Mouse (Mus musculus) liver, postnatal 0 days (tissue): ENCODE data around the gene Cav1.

Experiments used
- CTCF ChIP-seq: sonication (generic); IDR thresholded peaks from 2 replicates; pipeline ENCODE4 v1.5.1; 2016; ENCODE audit warnings: antibody characterized with exemption, low read depth
- EP300 ChIP-seq: IDR thresholded peaks from 2 replicates; pipeline ENCODE4 v1.6.1; 2016; ENCODE audit warnings: antibody characterized with exemption, low read depth, mild to moderate bottlenecking

GRCm38 (mm10) chr6:17286381-17286780 is 19.8 kb upstream of the Cav1 start:
- no peak for TF ChIP-seq CTCF
- no peak for TF ChIP-seq EP300
